In the genomic region with DNA sequence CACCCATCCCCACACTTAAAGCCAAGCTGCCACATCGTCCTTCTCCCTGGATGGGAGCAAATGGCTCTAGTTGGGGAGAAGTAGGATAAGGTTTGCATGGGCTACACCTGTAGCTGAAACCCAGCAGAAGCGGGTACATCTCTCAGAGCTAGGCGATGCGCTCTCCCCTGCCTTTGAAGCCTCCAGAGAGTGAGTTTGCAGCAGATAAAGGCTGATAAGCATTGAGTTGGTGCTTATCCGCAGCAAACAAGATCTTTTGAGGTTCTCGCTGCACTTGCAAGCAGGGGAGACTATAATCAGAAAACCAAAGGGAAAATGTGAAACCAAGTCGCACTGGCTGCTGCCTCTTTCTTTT, we compare ENCODE assay signal across 10 mouse cellular contexts. TPM values are rescaled to one million over a fixed set of nuclear protein-coding genes. Genes with fewer than 3 reads are reported as not detected.
DNase-seq lines count a peak whose midpoint lies in the region; ATAC-seq and TF ChIP-seq lines count a peak whose summit lies in the region.
"Had no signal": no experiment of that assay in that cellular context is flagged by ENCODE, and none has a peak within 500 bp of the region (broad histone marks: within the 10 kb centered on the region; RNA-seq: fewer than 3 reads in every experiment).

No protein-coding gene starts in this region.

- no peak for ATAC-seq in megakaryocyte, adult 5-6 weeks (ENCODE audit: poor library complexity, severe bottlenecking)
- ATAC-seq in liver, embryonic 11.5 days (replicated peaks; ENCODE audit: low FRiP score) = peak; percentile 63
- no peak for ATAC-seq in midbrain, embryonic 15.5 days (replicated peaks)

- intact Hi-C loops in gastrocnemius, adult 2 months (cut with DNase I) = no loop called here
- intact Hi-C loops in gastrocnemius, postnatal 14 days (cut with DNase I; ENCODE audit: low total_unique reads) = no loop called here

- peaks cover 100% of the 10 kb centered on the region for H3K4me1 ChIP-seq in megakaryocyte, embryonic 14.5 days
- peaks cover 8% of the 10 kb centered on the region for H3K4me1 ChIP-seq in liver, embryonic 11.5 days (replicated peaks; ENCODE audit: control insufficient read depth, insufficient read depth, low read length)
- H3K4me1 ChIP-seq in midbrain, embryonic 15.5 days = peaks cover 4% of the 10 kb centered on the region; the same call in 1 of the 2 replicates

- 13% methylated on average over 7 of the region's 7 CpGs for WGBS in liver, embryonic 11.5 days
- 43% methylated on average over 7 of the region's 7 CpGs for WGBS in midbrain, embryonic 15.5 days

- peak overlapping the region; percentile 33 for H3K4me2 ChIP-seq in liver, embryonic 11.5 days
- H3K4me2 ChIP-seq in midbrain, embryonic 15.5 days = no peak overlapping the region
- H3K4me2 ChIP-seq: lung, embryonic 14.5 days had no signal

- H3K36me3 ChIP-seq in megakaryocyte, embryonic 14.5 days (replicated peaks; ENCODE audit: low read length) = peaks cover 98% of the 10 kb centered on the region
- no peaks in the 10 kb centered on the region for H3K36me3 ChIP-seq in liver, embryonic 11.5 days (ENCODE audit: control insufficient read depth, insufficient read depth, low read length)
- H3K36me3 ChIP-seq in midbrain, embryonic 15.5 days (replicated peaks) = no peaks in the 10 kb centered on the region

- peak overlapping the region; percentile 16; the same call in 1 of the 2 replicates for H3K27ac ChIP-seq in gastrocnemius, adult 2 months
- 0 out of 2 replicates have a peak overlapping the region, but pooled peaks have one; percentile 13 for H3K27ac ChIP-seq in liver, embryonic 11.5 days (ENCODE audit: low read depth, low read length)
- no peak overlapping the region for H3K27ac ChIP-seq in midbrain, embryonic 15.5 days

- no peak for TF ChIP-seq CTCF in gastrocnemius, adult 2 months (IDR thresholded peaks at IDR 0.05)

- H3K9me3 ChIP-seq in megakaryocyte, embryonic 14.5 days = no peaks in the 10 kb centered on the region
- no peaks in the 10 kb centered on the region for H3K9me3 ChIP-seq in liver, embryonic 11.5 days (ENCODE audit: control insufficient read depth, low read length)
- no peaks in the 10 kb centered on the region for H3K9me3 ChIP-seq in midbrain, embryonic 15.5 days

- no peaks in the 10 kb centered on the region for H3K27me3 ChIP-seq in megakaryocyte, embryonic 14.5 days (replicated peaks)
- H3K27me3 ChIP-seq in liver, embryonic 11.5 days (replicated peaks; ENCODE audit: control insufficient read depth, insufficient read depth, low read length) = no peaks in the 10 kb centered on the region
- no peaks in the 10 kb centered on the region for H3K27me3 ChIP-seq in midbrain, embryonic 15.5 days (replicated peaks)

- no peak overlapping the region for H3K4me3 ChIP-seq in gastrocnemius, adult 2 months
- peak overlapping the region; percentile 47 for H3K4me3 ChIP-seq in megakaryocyte, embryonic 14.5 days (replicated peaks)
- H3K4me3 ChIP-seq in liver, embryonic 11.5 days (ENCODE audit: low read depth, low read length) = no peak overlapping the region
- no peak overlapping the region for H3K4me3 ChIP-seq in midbrain, embryonic 15.5 days

- no peak overlapping the region for H3K9ac ChIP-seq in liver, embryonic 11.5 days (ENCODE audit: low read depth, low read length)
- H3K9ac ChIP-seq in midbrain, embryonic 15.5 days = no peak overlapping the region
- H3K9ac ChIP-seq: lung, embryonic 14.5 days had no signal

- DNase-seq in gastrocnemius, adult 2 months = no peak
- no peak for DNase-seq in gastrocnemius, postnatal 14 days
- no peak for DNase-seq in liver, embryonic 11.5 days (ENCODE audit: low spot score)
- DNase-seq in thymus, postnatal 36 days = peak; percentile 68 to 79
- no peak for DNase-seq in spleen, adult 18-20 months
- DNase-seq: kidney, postnatal 4 days; lung, embryonic 14.5 days had no signal

RNA-seq across cellular contexts. Expression of a gene that starts 47.0 kb away (rescaled TPM):
- total RNA-seq in gastrocnemius, adult 2 months (2021) = 1 to 10 TPM; 7.9 to 8.5 TPM
- 10 to 100 TPM; 16.2 to 16.6 TPM for total RNA-seq in gastrocnemius, postnatal 14 days (2021)
- polyA plus RNA-seq in megakaryocyte, embryonic 14.5 days (2012; ENCODE audit: insufficient read depth, low replicate concordance) = 20.8 and 61.7 TPM in 2 replicates
- 89.0 and 92.7 TPM in 2 replicates for total RNA-seq in megakaryocyte, adult 5-6 weeks (2015)
- 95.8 and 106 TPM in 2 replicates for total RNA-seq in megakaryocyte, adult 5-6 weeks (2017)
- polyA plus RNA-seq in liver, embryonic 11.5 days (2014; fragmentation: Nextera tagmentation; extraction: Ambion mirVana) = 23.1 and 24.3 TPM in 2 replicates
- polyA plus RNA-seq in midbrain, embryonic 15.5 days (2015; fragmentation: Nextera tagmentation; extraction: Ambion mirVana) = 7.9 and 8.1 TPM in 2 replicates

Comparison
In these comparisons a context has a peak if more than half of its experiments do, and no peak if none do; other contexts are left out.
1. DNase-seq: peak in thymus, postnatal 36 days (2 of 2); none in gastrocnemius, adult 2 months (single experiment), gastrocnemius, postnatal 14 days (single experiment), liver, embryonic 11.5 days (single experiment) and spleen, adult 18-20 months (0 of 2).
2. RNA of a gene that starts 47.0 kb away (total RNA-seq): 89.0 to 106 TPM in megakaryocyte, adult 5-6 weeks; 16.2 to 16.6 TPM in gastrocnemius, postnatal 14 days and 7.9 to 8.5 TPM in gastrocnemius, adult 2 months; every median in the first group is over 4 times any median in the second.